Mouse (Mus musculus): Measurements from ENCODE around the gene Slc26a10.

DNA sequence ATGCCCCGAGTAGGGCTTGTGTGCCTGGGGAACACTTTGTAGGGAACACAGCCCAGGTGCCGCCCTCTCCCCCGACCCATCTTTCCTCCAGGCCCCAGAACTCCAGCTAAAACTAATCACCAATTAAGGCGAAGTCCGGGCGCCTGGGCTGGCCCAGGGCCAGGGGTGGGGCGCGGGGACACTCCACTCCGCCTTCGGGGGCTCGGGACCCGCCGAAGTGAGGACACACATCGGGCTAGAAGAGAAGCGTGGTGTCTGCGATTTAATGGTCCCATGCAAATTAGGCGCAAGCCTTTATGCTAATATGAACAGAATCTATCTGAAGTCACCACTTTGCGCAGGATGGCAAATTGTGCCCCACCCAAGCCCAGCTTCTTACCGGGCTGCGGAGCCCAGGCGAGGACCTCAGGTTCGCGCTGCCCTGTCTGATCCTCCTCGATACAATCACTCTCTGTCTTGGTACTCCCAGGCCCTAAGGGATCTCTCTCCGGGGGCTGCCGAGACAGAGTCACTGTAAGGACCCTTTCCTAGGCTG is 8.7 kb upstream of the Slc26a10 start:
- no peak for TF ChIP-seq POLR2A (IDR thresholded peaks at IDR 0.05; ENCODE audit: low read depth, low read length)
- TF ChIP-seq CTCF (IDR thresholded peaks at IDR 0.05; ENCODE audit: extremely low read depth, insufficient read depth, insufficient read length, insufficient replicate concordance): no peak
